Mouse (Mus musculus) Muller cell, postnatal 12 days (primary cell): ENCODE data around the gene Bdh1.

ENCODE experiments used
- DNase-seq: peaks from one replicate; pipeline ENCODE4 v3.0.0-alpha.2; 2015; ENCODE audit errors: inconsistent ontology term

Bdh1 gene

GRCm38 (mm10) chr16:31428675-31429470, 6.8 kb downstream of the Bdh1 start:
- peak; percentile 27 for DNase-seq

- DNase-seq = peak; percentile 97
Measured at GRCm38 (mm10) chr16:31429471-31430155, 7.5 kb downstream of the Bdh1 start.

GRCm38 (mm10) chr16:31433466-31434110, 11.5 kb downstream of the Bdh1 start:
- no peak for DNase-seq

- no peak for DNase-seq
Measured at GRCm38 (mm10) chr16:31435146-31435545, 13.1 kb downstream of the Bdh1 start.

- no peak for DNase-seq
Measured at GRCm38 (mm10) chr16:31436085-31436484, 14.0 kb downstream of the Bdh1 start.

GRCm38 (mm10) chr16:31437358-31437757, 15.3 kb downstream of the Bdh1 start:
- DNase-seq = no peak

GRCm38 (mm10) chr16:31439529-31439928, 17.4 kb downstream of the Bdh1 start:
- DNase-seq = no peak

- DNase-seq = no peak
Measured at GRCm38 (mm10) chr16:31440046-31440445, 18.0 kb downstream of the Bdh1 start.

- no peak for DNase-seq
Measured at GRCm38 (mm10) chr16:31444521-31444920, 22.4 kb downstream of the Bdh1 start.

- DNase-seq = no peak
Measured at GRCm38 (mm10) chr16:31446067-31446853, 24.2 kb downstream of the Bdh1 start.

GRCm38 (mm10) chr16:31449973-31450372, 27.9 kb downstream of the Bdh1 start:
- DNase-seq = peak; percentile 43

GRCm38 (mm10) chr16:31451235-31451634, 29.2 kb downstream of the Bdh1 start:
- DNase-seq = no peak

- DNase-seq = no peak
Measured at GRCm38 (mm10) chr16:31452467-31452866, 30.4 kb downstream of the Bdh1 start.

GRCm38 (mm10) chr16:31454013-31454412, 31.9 kb downstream of the Bdh1 start:
- DNase-seq = peak; percentile 89

- no peak for DNase-seq
Measured at GRCm38 (mm10) chr16:31455276-31456045, 33.4 kb downstream of the Bdh1 start.

GRCm38 (mm10) chr16:31458229-31458918, 36.3 kb downstream of the Bdh1 start:
- DNase-seq = peak; percentile 66

- no peak for DNase-seq
Measured at GRCm38 (mm10) chr16:31459968-31460461, 37.9 kb downstream of the Bdh1 start.

- no peak for DNase-seq
Measured at GRCm38 (mm10) chr16:31460506-31460905, 38.4 kb downstream of the Bdh1 start.

GRCm38 (mm10) chr16:31461046-31461445, 39.0 kb downstream of the Bdh1 start:
- no peak for DNase-seq

- no peak for DNase-seq
Measured at GRCm38 (mm10) chr16:31462113-31462687, 40.1 kb downstream of the Bdh1 start.
